Mouse (Mus musculus) frontal cortex, postnatal 10 days (tissue): ENCODE results near the gene Taf3.

Experiments
- DNase-seq, 2 experiments: peaks; one replicate each; pipeline ENCODE4 v3.0.0; 2022; ENCODE audit warnings: low spot score in 2 of 2, mixed read lengths in 1 of 2

Gene Taf3

DNA sequence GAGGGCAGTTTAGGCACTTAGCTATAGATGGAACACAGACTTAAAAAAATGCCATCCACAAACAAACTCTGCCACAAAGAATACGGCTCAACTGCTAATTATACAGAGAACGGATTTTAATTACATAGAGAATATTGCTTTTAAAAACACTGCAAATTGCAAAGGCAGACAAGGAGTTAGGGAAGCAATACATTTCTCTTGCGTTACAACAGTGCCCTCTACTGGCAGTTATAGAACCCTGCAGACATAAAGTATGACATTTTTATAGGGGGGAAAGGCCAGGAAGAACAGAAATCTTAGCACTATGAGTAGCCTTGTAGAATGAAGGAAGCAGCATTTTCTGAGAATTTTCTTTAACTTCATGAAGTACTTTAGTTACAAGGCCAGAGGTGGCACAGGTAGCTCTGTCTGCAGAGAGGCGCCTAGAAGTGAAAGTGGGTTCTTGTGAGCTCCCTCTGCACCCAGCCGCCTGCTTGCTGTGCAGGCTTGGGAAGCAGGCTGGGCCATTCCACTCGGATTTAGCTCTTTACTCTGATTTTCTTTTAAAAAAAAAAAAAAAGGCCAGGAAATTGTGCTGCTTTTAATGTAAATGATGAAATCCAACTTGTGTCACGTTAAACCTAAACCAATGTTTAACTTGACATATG, 38.0 kb downstream of the Taf3 start:
- no peak for DNase-seq

DNA sequence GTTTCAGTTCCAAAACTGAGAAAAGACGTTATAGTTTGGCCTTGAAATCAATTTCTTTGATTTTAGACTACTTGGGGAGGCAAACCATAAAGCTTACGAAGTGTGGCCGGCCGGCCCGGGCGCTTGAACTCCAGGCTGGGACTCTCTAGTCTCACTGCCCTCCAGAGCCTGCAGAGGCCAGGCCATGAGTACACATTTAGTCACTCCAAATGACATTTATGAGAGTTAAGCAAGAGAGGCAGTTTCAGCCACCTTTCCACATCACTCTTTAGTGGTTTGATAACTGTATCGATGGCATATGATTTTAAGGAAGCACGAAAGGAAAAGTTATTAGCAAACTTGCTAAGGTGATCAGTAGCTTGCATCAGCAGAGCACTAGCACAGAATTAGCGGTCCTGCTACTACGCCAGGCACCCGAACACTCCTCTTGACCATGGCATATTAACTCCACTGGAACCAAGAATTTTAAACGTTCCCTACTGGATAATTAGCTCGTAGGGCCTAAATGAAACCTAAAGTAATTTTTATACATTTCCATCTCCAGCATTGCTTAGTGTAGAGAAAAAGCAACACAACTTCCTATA, 38.6 kb downstream of the Taf3 start:
- DNase-seq: no peak

DNA sequence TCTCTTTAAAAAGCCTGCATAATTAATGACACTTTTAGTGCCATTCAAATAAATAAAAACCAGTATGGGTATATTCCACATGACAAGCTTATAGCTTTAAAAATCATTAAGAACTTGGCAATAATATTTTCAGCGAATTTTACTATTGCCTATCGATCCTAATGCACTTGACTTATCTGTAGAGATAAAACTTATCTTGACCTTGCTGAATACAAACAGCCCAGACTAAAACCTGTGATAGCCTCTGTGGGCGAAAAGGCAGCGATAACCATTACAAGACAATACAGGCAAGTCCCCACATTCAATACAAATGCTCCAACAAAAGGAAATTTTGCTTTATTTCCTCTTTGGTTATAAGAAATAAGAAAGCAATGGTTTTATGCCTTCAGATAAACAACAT, 39.8 kb downstream of the Taf3 start:
- no peak for DNase-seq

DNA sequence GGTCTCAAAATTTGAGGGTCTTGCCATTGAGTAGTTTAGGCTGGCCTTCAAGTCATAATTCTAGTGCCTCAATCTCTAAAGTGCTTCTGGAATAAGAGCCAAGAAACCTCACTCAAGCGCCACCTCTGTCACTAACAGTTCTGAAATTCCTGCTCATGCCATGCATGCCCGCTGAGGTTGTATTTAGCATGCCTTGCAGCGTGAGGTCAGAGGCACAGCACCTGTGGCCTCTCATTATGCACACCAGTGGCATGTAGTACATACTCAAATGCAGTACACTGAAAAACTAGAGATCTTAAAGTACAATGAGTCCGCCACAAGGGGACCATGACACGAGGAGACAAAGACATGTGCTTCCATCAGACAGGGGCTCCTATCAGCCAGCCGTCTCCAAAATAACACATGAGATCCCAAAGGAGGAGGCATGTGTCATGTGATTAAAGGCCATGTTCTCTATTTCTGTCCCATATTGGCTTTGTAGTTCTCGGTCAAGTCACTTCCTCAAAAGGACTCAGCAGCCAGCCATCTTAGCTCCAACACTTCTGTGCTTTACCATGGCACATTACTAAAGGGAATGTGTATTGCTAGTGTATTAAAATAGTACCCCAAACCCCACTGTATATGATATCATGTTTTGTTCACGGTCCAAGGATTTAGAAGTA, 43.3 kb downstream of the Taf3 start:
- DNase-seq: no peak

DNA sequence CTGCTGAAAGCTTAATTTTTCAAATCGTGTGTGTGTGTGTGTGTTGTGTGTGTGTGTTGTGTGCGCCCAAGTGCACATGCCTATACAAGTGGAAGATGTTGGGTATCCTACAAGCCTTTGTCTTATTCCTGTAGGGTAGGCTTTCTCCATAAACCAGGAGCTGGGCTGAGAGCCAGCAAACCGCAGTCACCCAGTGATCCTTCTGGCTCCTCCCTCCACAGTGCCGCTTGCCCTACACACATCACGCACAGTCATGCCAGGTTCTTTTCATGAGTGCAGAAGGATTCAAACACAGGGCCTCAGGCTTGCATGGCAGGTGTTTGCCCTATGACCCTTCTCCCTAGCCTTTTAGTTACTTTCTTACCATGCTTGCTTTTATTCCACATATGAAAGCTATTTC, 45.0 kb downstream of the Taf3 start:
- DNase-seq: no peak

DNA sequence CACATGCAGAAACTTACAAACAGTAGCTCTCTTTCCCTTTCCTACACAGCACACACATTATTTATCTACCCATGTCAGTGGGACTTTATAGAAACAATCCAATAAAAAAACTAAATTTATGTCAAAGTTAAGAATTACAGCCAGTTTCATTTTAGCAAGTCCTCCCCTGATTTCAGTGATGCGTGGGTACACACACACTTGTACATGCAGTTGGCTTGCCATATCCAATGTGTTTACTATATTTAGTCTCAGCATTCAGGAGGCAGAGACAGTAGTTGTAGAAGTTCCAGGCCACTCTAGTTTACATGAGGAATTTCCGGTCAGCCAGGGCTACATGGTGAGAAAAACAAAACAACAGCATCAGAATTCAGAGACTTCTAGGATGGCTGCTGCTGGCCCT, 46.8 kb downstream of the Taf3 start:
- no peak for DNase-seq

DNA sequence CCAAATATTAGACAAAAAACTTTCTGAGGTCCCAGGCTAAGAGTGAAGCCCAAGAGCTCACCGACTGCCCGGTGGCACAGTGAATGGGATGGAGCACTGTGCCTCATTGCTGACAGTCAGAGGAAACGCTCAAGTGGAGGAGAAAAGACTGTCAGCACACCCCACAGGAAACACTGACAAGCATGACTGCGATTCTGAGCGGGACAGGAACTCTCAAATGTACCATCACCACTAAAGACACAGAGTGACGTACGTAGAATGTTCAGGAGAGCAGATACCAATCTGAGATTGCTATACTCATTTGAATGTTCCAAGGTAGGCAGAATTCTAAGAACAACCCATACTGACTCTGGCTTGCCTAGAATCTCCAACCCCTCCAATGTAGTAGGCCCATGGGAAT, 50.9 kb downstream of the Taf3 start:
- DNase-seq: no peak

DNA sequence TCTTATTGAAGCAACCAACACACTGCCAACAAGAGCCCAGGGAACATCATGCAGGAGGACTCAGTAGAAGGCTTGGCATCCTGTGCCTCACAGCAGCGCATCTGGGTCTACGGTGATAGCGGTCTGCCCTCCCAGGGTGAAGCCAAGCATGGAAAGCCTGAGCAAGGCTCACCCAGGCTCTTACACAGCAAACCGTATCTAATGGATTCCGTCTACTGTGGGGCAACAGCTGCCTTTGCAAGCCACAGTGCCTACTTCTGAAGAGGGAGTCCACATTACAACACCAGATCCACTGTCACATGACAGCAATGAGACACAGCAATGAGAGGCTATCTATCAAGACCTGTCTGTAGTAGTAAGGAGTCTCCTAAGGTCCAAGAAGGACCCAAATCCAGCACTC, 52.3 kb downstream of the Taf3 start:
- DNase-seq: no peak

DNA sequence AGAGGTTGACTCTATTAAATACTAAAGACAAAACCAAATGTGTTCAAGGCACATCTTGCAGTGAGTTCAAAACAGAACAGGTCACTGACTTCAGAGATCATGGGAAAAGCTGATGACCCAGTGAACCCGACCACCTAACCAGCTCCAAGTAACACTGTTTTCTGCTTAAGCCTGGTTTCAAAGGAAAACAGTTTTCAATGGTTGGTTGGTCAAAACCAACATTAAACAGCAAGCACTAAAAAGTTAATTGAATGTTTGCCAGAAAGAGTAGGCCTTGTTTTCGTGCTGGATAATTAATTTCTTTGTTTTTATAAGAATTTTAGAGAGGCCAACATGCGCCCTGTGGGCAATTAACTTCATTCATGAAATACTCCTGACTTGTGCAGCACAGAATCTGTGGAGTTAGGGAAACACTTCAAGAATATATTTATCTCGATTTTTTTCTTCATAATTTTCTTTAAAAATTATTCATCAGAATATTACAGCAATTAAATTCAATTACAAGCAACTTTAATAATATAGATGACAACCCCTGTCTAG, 57.6 kb downstream of the Taf3 start:
- DNase-seq: no peak

DNA sequence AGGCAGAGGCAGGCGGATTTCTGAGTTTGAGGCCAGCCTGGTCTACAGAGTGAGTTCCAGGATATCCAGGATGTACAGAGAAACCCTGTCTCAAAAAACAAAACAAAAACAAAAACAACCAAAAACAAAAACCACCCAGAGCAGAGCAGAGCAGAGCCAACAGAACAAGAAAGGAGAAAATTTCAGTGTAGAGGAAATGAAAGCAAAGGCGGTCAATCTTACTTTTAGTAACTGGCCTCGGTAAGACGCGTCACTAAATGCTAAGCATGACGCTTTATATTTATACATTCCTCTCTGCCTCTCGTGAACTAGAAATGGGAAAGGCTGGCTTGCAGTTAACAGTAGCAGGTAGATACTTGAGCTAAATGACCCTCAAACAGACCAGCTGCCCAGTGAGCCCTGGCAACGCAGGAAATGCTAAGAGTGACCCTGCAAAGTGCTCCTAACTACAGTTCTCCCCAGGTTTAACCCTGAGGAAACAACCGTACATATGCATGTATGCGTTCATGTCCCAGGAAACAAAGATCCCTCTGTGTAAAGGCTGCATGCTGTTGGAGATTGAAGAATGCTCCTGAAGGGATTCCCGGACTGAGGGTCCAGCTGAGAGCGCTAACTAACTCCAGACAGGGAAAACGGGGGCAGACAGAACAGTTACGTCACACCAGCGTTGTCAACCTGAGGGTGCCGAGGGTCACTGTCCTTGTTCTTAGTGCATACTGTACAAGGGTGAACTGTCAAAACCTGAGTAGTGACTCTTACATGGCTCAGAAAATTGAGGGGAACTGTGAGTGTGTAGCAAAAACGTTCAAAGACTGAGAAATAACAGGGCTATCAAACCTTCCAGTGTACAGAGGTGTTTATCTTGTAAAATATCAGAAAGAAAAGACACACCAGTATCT, 58.5 kb downstream of the Taf3 start:
- no peak for DNase-seq

DNA sequence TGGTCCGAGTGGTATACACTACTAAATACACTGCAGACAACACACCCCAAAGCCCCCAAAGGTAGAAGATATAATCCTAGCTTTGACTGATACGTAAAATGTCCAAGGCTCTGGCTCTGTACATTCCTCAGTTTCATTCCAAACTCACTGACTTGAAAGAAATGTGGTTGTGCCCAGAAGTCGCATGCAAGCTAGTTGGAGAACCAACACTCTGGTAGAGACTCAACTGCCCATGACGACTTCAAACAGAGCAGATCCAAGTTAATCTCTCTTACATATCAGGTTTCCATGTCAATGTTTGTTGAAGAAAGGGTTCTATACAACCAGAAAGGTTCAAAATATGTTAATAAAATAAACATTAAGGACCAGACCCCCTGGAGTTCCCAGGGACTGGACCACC, 60.1 kb downstream of the Taf3 start:
- DNase-seq: no peak

DNA sequence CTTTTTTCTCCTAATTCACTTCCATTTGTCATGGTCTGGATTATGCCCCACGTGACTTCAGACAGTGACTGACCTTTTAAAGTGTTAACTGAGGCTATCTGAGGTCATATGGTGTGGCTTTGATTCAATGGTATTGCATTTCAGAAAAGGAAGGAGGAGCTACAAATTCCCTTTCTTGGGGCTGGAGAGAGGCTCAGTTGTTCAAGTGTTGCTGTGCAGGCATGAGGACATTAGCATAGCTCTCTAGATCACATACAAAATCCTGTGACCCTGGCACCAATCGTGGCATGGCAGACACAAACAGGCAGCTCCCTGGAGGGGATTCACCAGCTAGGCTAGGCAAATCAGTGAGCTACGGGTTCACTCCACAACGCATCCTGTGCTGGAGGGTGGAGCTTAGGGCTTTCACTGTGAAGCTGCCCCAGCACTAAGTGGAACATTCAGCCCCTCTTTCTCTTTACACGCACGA, 62.4 kb downstream of the Taf3 start:
- no peak for DNase-seq

DNA sequence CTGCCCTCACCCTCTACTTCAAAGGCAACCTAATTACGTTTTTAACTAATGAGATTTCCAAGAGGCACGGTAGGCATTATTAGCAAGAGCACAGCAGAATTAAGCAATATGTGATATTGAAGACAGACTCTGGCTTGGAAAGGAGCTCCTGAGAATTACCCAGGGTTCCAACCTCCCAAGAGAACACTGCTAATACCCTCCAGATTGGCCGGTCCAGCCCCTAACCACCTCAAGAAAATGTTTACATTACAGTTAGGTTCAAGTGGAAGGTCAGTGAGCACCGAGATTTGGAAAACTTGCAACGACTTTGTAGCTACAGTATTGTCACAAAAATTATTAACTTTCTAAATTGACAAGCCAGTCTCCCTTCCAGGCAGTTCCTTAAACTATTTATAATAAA, 66.0 kb downstream of the Taf3 start:
- no peak for DNase-seq

DNA sequence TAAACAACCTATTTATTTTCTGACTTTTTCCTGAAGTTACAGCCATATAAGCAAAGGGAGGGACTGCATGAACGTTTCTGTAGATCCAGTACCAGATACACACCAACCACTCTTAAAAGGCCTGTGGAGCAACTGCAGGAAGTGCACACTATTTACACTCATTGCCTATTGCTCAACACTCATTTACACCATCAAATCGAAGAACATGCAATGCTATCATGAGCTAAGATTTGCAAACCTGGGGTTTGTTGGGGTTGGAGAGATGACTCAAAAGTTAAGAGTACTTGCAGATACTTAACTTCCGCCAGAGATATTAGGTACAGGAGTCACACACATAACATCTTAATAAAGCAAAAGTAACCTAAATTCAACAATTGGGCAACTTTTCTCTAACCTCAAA, 76.5 kb downstream of the Taf3 start:
- DNase-seq: no peak

DNA sequence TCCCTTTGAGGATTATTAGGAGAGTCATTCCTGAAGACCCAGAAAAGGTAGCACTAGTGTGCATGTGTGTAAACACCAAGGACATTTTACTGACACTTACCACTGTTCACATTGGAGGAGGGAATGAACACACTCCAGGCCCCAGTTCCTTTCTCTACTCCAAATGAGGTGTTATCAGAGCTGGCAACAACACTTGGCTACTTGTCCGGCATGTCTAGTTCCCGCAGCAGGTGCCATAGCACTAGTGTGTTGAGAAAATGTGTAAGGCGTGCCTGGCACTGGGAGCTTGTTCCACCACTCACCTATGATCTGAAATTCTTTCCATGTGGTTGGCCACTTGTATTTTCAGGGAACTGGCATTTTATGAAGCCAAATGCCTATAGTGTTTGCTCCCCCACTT, 77.8 kb downstream of the Taf3 start:
- DNase-seq: no peak

DNA sequence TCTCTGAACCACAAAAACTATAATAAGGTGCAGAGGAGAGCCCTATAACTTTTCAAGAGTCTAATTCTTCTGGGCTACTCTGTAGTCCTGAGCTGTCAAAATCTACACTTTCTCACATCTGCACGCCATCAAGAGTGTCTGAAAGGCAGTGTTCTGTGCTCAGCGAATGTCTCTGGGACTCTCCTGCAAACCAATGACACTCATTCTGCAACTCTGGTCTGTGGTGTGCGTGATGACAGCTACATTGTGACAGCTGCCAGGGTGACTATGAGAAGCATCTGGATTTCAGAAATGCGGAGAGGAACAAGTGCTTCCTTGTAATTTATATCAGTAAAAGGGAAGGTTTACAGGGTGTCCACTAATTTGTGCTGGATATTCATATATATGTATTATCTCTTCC, 78.2 kb downstream of the Taf3 start:
- DNase-seq: no peak

DNA sequence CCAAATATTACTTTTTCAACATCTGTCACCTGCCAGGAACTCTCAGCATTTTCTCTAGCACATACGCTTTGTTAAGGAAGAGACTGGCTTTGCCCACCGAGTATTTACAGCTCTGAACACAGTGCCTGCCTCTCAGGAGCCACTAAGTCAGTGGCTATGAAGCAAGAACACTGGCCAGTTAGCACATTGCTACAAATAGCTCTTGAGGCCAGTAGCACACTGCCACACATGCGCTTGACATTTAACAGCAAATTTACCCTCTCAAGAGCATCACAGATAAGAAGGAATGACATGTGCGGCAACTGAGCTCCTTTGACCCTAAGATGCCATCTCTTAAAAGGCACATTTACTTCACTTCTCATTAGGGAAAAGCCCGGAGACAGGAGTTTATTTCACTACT, 78.7 kb downstream of the Taf3 start:
- DNase-seq: no peak

DNA sequence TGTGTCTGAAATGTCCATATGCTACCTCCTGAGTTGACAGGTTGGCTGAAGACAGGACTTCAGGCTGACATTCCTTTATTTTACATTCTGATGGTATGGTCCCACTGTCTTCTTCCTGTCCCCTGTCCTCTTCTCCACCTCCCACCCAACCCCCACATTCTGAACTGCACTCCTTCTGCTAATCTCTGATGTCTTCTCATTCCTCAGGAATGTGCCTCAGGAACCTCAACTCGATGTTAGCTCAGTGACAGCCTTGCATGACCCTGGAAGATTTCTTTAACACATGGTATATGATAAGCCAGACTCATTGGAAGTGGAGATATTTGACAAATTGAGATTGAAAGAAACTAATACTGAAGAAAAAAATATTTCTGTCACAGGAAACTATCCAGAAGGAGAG, 81.8 kb downstream of the Taf3 start:
- DNase-seq: no peak

DNA sequence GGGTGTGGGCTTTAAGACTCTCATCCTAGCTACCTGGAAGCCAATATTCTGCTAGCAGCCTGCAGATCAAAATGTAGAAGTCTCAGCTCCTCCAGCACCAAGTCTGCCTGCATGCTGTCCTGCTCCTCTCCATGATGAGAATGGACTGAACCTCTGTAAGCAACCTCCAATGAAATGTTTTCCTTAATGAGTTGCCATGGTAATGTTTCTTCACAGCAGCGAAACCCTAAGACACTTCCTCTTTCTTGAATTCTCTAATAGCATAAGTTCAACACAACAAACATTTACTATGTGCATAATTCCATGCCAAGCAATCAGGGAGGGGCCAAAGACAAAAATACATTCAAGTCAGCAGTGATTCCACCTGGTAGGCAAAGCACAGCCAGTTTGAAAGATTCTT, 82.8 kb downstream of the Taf3 start:
- no peak for DNase-seq

DNA sequence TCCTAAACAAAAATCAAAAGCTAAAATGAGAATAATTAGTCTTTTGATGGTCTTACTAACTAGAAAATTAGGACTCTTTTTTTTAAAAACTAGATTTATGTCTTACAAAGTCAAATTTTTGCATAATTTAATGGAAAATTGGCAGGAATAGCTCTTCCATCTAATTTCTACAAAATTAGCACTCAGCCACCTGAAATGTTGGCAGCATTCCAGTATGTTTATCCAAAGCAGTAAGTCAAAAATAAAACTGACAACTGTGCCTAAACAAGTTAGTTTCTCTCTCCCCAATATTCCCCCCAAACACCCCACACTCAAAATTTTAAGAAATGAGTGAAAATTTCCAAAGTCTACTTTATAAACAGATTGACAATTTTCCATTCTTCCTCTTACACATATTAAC, 85.5 kb downstream of the Taf3 start:
- DNase-seq: no peak

DNA sequence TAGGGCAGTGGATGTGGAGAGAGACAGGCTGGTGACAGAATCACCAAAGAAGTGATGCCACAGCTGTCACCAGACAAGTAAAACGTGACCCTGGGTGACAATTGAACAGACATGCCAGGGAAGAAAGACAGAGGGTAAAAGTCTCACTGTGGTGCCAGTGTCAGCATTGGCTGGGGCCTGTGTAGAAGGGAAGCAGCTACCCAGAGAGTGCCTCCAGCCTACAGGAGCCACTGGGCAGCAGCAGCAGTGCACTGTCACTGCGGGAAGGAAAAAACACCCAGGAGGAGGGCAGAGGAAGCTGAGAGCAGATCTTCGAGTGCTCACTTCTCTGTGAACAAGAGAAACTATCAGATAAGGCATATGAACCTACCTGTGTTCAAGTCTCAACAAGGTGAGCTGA, 86.7 kb downstream of the Taf3 start:
- no peak for DNase-seq

DNA sequence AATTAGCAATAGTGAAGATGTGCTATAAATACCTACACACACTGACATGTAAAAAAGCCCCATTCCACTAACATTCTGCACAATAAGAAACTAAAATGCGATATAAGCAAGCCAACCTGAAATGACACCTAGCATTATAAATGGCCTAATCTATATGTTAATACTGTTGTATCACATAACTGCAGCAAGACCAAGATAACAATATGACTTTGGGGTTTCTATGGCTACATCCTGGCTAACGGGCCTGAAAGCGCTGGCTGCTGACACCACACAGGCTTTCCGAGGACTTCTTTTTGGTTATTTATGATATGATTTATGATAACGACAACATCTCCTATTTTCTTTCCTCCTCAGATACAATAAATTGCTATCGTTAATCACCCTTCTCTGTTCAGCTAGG, 90.4 kb downstream of the Taf3 start:
- no peak for DNase-seq
